Mouse (Mus musculus): ENCODE results near the gene Krt26. TPM values are rescaled to one million over a fixed set of nuclear protein-coding genes. Genes with fewer than 3 reads are reported as not detected.

The Krt26 gene
- total RNA-seq, 2 experiments from 2014 or later, result not detected

- DNase-seq (ENCODE audit: low spot score in 2 of 2), result no peak
These were observed 52.9 kb downstream of the Krt26 start, which contains the start of gene Krt24 for GRCm38 (mm10) chr11:99284833-99285312. Krt24 (minus strand) TSS chr11:99285262.

GRCm38 (mm10) chr11:99284011-99284410, 53.8 kb downstream of the Krt26 start:
- no peak for DNase-seq (ENCODE audit: low spot score in 2 of 2)

GRCm38 (mm10) chr11:99283334-99283733, 54.4 kb downstream of the Krt26 start:
- DNase-seq (ENCODE audit: low spot score in 2 of 2), result no peak

GRCm38 (mm10) chr11:99281116-99281515, 56.6 kb downstream of the Krt26 start:
- DNase-seq (ENCODE audit: low spot score in 2 of 2), result no peak

- DNase-seq (ENCODE audit: low spot score in 2 of 2), result no peak
These were observed 57.8 kb downstream of the Krt26 start for GRCm38 (mm10) chr11:99279986-99280385.

Other genes with a start within 250 kb of the Krt26 start
- under 1 TPM in 1 of 2 experiments, not detected in 1; 0.13 TPM for gene Tns4, start 248.7 kb downstream of the Krt26 start, total RNA-seq (2021)
- gene Ccr7, start 182.9 kb downstream of the Krt26 start, total RNA-seq (2021), result under 1 TPM; 0.12 to 0.18 TPM
- gene Smarce1, start 106.9 kb downstream of the Krt26 start, total RNA-seq (2021), result 10 to 100 TPM; 92.4 to 98.6 TPM
- gene Krt222, start 93.9 kb downstream of the Krt26 start, total RNA-seq (2021), result 1 to 10 TPM; 2.0 to 2.6 TPM
- gene Krt24, start 52.7 kb downstream of the Krt26 start, total RNA-seq (2021), result not detected
- under 1 TPM in 1 of 2 experiments, not detected in 1; 0.21 TPM for gene Krt25, start 15.0 kb downstream of the Krt26 start, total RNA-seq (2021)
- gene Krt27, start 13.1 kb upstream of the Krt26 start, total RNA-seq (2021), result under 1 TPM in 1 of 2 experiments, not detected in 1; 0.18 TPM
- not detected for gene Krt28, start 36.9 kb upstream of the Krt26 start, total RNA-seq (2021)
- gene Krt10, start 51.4 kb upstream of the Krt26 start, total RNA-seq (2021), result 1 to 10 TPM; 7.6 to 8.2 TPM
- gene Krt12, start 84.3 kb upstream of the Krt26 start, total RNA-seq (2021), result not detected
- gene Krt20, start 100.2 kb upstream of the Krt26 start, total RNA-seq (2021), result under 1 TPM in 1 of 2 experiments, not detected in 1; 0.32 TPM
- under 1 TPM in 1 of 2 experiments, not detected in 1; 0.16 TPM for gene Krt23, start 155.2 kb upstream of the Krt26 start, total RNA-seq (2021)
- not detected for gene Krt39, start 183.4 kb upstream of the Krt26 start, total RNA-seq (2021)
- gene Krt40, start 205.2 kb upstream of the Krt26 start, total RNA-seq (2021), result not detected
- not detected for gene Krtap3-3, start 212.9 kb upstream of the Krt26 start, total RNA-seq (2021)
- gene Krtap3-2, start 218.9 kb upstream of the Krt26 start, total RNA-seq (2021), result not detected
- gene Gm11939, start 221.5 kb upstream of the Krt26 start, total RNA-seq (2021), result not detected
- not detected for gene Krtap3-1, start 228.7 kb upstream of the Krt26 start, total RNA-seq (2021)
- not detected for gene Krtap1-5, start 243.1 kb upstream of the Krt26 start, total RNA-seq (2021)
- gene Krtap1-4, start 245.7 kb upstream of the Krt26 start, total RNA-seq (2021), result not detected